Mouse (Mus musculus) right cerebral cortex, adult 2 months (tissue): ENCODE measurements at regions not wholly inside any gene's neighbourhood (a gene's known extent, or its start where the extent isn't known, plus 50 kb on each side); places are given as distances from the start of the nearest gene placed in this dataset.

Experiments used
- DNase-seq, 2 experiments: peaks; one replicate each; pipeline ENCODE4 v3.0.0; 2021 to 2022; ENCODE audit warnings: low spot score in 2 of 2

GRCm38 (mm10) chr6:118291426-118291825 lies 93.9 kb upstream of the Ret start:
- DNase-seq: no peak

- no peak for DNase-seq
These were observed 87.7 kb upstream of the Ret start for GRCm38 (mm10) chr6:118285246-118285645.

DNA sequence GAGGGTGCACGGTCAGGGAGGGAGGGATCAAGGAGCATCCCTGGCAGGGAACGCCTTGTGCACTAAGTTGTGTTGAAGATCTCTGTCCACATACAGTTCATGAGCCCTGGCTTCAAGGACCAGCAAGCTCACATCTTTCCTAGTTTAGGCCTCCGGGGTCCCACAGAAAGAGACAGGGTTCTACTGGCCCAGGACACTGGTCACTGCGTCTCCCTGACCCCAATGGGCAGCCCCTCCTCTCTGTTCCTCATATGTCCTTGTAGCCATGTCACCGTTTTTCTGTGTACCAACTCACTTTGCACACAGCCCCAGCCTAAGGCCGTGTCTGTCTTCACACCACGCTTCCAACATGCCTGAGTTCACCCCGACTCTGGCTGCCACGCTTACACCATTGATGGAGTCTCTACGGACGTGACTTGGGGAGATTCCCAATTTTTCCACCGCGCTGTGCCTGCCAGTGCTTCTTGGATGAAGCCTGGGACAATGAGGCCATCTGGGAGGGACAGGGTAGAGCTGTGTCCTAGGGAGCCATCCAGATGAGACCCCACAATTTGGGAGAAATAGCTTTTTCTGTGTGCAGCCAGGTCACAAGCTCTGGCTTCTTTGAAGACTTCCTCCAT lies 86.5 kb upstream of the Ret start:
- no peak for DNase-seq

DNA sequence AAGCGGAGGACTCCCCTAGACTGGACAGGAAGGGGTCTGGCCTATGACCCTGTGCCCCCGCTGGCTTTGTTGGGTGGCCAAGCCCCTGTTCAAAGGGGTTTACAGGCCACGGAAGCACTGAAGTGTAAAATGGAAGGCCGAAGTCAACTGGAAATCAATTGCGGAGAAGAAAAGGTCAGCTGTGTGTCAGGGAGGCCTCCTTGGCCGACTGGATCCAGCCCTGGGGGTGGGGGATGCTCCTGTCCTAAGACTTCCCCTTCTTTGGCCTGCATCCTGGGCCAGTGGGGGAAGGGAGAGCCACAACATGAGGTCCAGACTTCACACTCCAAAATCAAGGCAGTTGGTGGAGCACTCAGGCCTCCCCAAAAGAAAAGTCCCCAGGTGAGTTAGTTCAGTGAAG lies 66.4 kb upstream of the Ret start:
- DNase-seq: no peak

- no peak for DNase-seq
These were observed 62.4 kb upstream of the Ret start for GRCm38 (mm10) chr6:118259881-118260280.

DNA sequence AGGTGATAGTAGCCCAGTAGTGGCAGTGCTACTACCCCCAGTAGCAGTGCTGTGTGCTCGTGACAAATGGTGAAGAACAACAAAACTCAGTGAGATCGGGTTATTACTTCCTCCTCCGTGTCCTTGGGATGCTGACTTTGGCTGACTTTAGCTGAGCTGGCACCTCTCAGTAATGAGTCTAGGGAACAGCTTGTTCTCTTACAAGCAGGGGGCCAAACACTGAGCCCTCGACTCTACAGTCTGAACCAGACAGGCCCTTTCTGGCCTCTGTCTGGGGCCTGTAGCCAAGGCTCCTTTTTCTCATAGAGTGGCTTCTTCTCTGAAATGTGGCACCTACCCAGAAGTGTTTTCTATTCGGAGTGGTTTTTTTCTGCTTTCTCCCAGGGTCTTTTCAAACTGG lies 57.4 kb upstream of the Ret start:
- DNase-seq: no peak

GRCm38 (mm10) chr6:118252711-118253110 lies 55.2 kb upstream of the Ret start:
- no peak for DNase-seq

GRCm38 (mm10) chr6:118251131-118251530 lies 53.6 kb upstream of the Ret start:
- no peak for DNase-seq

- no peak for DNase-seq
These were observed 52.5 kb upstream of the Ret start for GRCm38 (mm10) chr6:118250006-118250405.
